Mouse (Mus musculus) liver, embryonic 14.5 days (tissue): ENCODE data around the gene Kcnk10. TPM values are rescaled to one million over a fixed set of nuclear protein-coding genes. Genes with fewer than 3 reads are reported as not detected.

Source experiments
- ATAC-seq: fragments of 200-750 bp; cut with Nextera tagmentation; 2 replicates; pipeline ENCODE4 v1.8.0; 2017; ENCODE audit warnings: moderate number of reproducible peaks, mild to moderate bottlenecking, moderate library complexity; ENCODE audit not compliant: insufficient read depth
- DNase-seq, 3 experiments: peaks; one replicate each; pipeline ENCODE4 v3.0.0-alpha.2; 2012 to 2013; ENCODE audit warnings: low read depth in 3 of 3, low spot score in 3 of 3
- H3K27ac ChIP-seq: fragments of 300-500 bp; sonication (generic); 2 replicates; pipeline ENCODE4 v1.5.1; 2014; ENCODE audit warnings: moderate library complexity, mild to moderate bottlenecking, control low read depth, inconsistent platforms
- H3K27me3 ChIP-seq: fragments of 300-500 bp; sonication (generic); 2 replicates; pipeline ENCODE4 v1.6.1; 2014; ENCODE audit warnings: mild to moderate bottlenecking, low read length, moderate library complexity; ENCODE audit not compliant: control insufficient read depth, insufficient read depth
- H3K36me3 ChIP-seq: fragments of 300-500 bp; sonication (generic); replicated peaks from 2 replicates; pipeline ENCODE4 v1.6.1; 2014; ENCODE audit warnings: low read depth; ENCODE audit not compliant: control insufficient read depth, insufficient read depth
- H3K4me1 ChIP-seq, 2 experiments: fragments of 200-500 bp in 1 of 2; fragments of 300-500 bp in 1 of 2; sonication (generic) in 1 of 2; replicated peaks; 2 replicates each; pipeline ENCODE4 v1.6.1; 2012 to 2014; ENCODE audit warnings: antibody characterized with exemption in 1 of 2, inconsistent platforms in 1 of 2, low read length in 1 of 2; ENCODE audit not compliant: control insufficient read depth in 2 of 2, insufficient read depth in 2 of 2
- H3K4me2 ChIP-seq: fragments of 300-500 bp; sonication (generic); 2 replicates; pipeline ENCODE4 v1.6.1; 2014; ENCODE audit warnings: low read depth, mild to moderate bottlenecking, control low read depth, moderate library complexity
- H3K4me3 ChIP-seq, 2 experiments: fragments of 200-500 bp in 1 of 2; fragments of 300-500 bp in 1 of 2; sonication (generic) in 1 of 2; 2 replicates each; pipeline ENCODE4 v1.5.1; 2012 to 2014; ENCODE audit warnings: low read depth in 2 of 2, low read length in 2 of 2, mild to moderate bottlenecking in 2 of 2, control low read depth in 1 of 2, inconsistent platforms in 1 of 2, moderate library complexity in 1 of 2; ENCODE audit not compliant: insufficient read depth in 1 of 2
- H3K9ac ChIP-seq: fragments of 300-500 bp; sonication (generic); replicated peaks from 2 replicates; pipeline ENCODE4 v1.6.1; 2014; ENCODE audit warnings: mild to moderate bottlenecking, control low read depth, moderate library complexity
- H3K9me3 ChIP-seq: fragments of 300-500 bp; sonication (generic); 2 replicates; pipeline ENCODE4 v1.6.1; 2016; ENCODE audit warnings: low read length, mixed read lengths; ENCODE audit not compliant: control insufficient read depth
- CTCF ChIP-seq: IDR thresholded peaks from 2 replicates; pipeline ENCODE4 v1.5.1; 2016; ENCODE audit warnings: antibody characterized with exemption, low read depth, control low read depth
- EP300 ChIP-seq: IDR thresholded peaks from 2 replicates; pipeline ENCODE4 v1.6.1; 2016; ENCODE audit warnings: antibody characterized with exemption, low read depth
- WGBS: fragments of 180-500 bp; shearing (Covaris S2); extraction: QIAGEN DNeasy Blood & Tissue Kit; methylation state at CpG from one replicate; pipeline ENCODE4 v1.1.7; 2014; ENCODE audit not compliant: insufficient replicate concordance; 5-methylcytosine and 5-hydroxymethylcytosine counted together
- polyA plus RNA-seq, 2 experiments: library from polyadenylated mRNA; depleted of rRNA in 1 of 2; stranded (reverse) in 1 of 2; unstranded in 1 of 2; fragments of >200 nt; fragmentation: Nextera tagmentation in 1 of 2; extraction: Ambion mirVana in 1 of 2; gene quantifications; 2 replicates each; pipeline versions ENCODE4 v1.2.1 to v1.2.3; 2012 to 2014

Kcnk10 gene
- polyA plus RNA-seq, 2 experiments: not detected

GRCm38 (mm10) chr12:98467793-98468192 is 110.3 kb downstream of the Kcnk10 start:
- Histone ChIP-seq H3K36me3 (no peaks in the 10 kb centered on the region), H3K4me1 (no peaks in the 10 kb centered on the region), H3K4me3 (no peak overlapping the region), H3K4me2 (no peak overlapping the region), H3K9me3 (no peaks in the 10 kb centered on the region), H3K9ac (no peak overlapping the region), H3K27ac (no peak overlapping the region), H3K27me3 (no peaks in the 10 kb centered on the region)
- 79% methylated on average over 4 of the region's 4 CpGs for WGBS
- no peak for ATAC-seq
- DNase-seq: no peak
- no peak for TF ChIP-seq EP300
- TF ChIP-seq CTCF: no peak

DNA sequence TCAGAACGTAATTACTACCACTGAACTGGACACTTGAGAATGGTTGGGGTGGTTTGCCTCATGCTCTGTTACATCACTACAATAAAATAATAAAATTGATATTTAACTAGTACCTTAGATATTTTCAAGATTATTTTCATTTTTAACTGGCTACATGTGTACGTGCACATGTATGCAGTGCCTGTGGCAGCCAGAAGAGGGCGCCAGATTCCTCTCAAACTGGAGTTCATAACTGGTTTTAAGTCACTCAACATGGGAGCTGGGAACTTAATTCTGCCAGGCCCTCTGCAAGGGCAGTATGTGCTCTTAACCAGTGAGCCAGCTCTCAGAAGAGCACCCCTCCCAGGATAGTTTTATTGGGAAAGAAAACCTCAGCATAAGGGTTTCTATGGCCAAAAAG is 118.2 kb downstream of the Kcnk10 start:
- no peaks in the 10 kb centered on the region for H3K36me3 ChIP-seq
- H3K27ac ChIP-seq: no peak overlapping the region
- TF ChIP-seq EP300: no peak
- peak; percentile 62 for TF ChIP-seq CTCF
- H3K27me3 ChIP-seq: no peaks in the 10 kb centered on the region
- no peak for ATAC-seq
- no peak overlapping the region for H3K9ac ChIP-seq
- H3K4me1 ChIP-seq: no peaks in the 10 kb centered on the region
- WGBS: 34% methylated on average over 3 of the region's 3 CpGs
- H3K9me3 ChIP-seq: no peaks in the 10 kb centered on the region
- H3K4me2 ChIP-seq: no peak overlapping the region
- no peak overlapping the region for H3K4me3 ChIP-seq
- DNase-seq: no peak

- no peaks in the 10 kb centered on the region for H3K27me3 ChIP-seq
- H3K27ac ChIP-seq: no peak overlapping the region
- no peaks in the 10 kb centered on the region for H3K4me1 ChIP-seq
- no peaks in the 10 kb centered on the region for H3K36me3 ChIP-seq
- no peak for DNase-seq
- no peak for ATAC-seq
- H3K4me3 ChIP-seq: no peak overlapping the region
- H3K9me3 ChIP-seq: no peaks in the 10 kb centered on the region
- no peak overlapping the region for H3K4me2 ChIP-seq
- 61% methylated on average over 4 of the region's 4 CpGs for WGBS
- no peak overlapping the region for H3K9ac ChIP-seq
- no peak for TF ChIP-seq EP300
- TF ChIP-seq CTCF: no peak
Measured at GRCm38 (mm10) chr12:98458944-98459343, 119.2 kb downstream of the Kcnk10 start.

- Histone ChIP-seq H3K27ac (no peak overlapping the region), H3K27me3 (no peaks in the 10 kb centered on the region), H3K4me2 (no peak overlapping the region), H3K4me1 (no peaks in the 10 kb centered on the region), H3K9ac (no peak overlapping the region), H3K36me3 (no peaks in the 10 kb centered on the region), H3K4me3 (no peak overlapping the region), H3K9me3 (no peaks in the 10 kb centered on the region)
- TF ChIP-seq CTCF (no peak), EP300 (no peak)
- 63% methylated on average over 5 of the region's 5 CpGs for whole genome bisulfite sequencing
- DNase-seq (no peak), ATAC-seq (no peak)
Measured at GRCm38 (mm10) chr12:98458516-98458915, 119.6 kb downstream of the Kcnk10 start.

DNA sequence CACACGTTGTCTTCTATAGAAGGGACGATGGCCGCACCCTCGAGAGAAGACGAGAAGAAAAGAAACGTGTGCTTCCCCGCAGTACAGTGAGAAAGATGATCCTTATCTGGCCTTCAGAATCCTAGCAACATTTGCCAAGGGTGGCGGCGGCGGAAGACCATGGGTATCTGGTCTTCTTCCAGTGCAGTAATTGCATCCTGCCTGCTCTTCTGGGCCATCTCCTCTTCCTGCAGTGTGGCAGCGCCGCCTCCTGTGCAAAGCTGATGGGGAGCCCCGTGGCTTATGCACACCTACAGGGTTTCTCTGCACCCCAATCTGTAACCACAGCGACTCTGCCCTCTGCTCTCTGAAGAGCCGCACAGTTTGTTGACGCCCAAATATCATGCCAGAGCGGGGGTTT is 124.9 kb downstream of the Kcnk10 start:
- no peak overlapping the region for H3K4me3 ChIP-seq
- no peak overlapping the region for H3K4me2 ChIP-seq
- no peaks in the 10 kb centered on the region for H3K4me1 ChIP-seq
- no peak overlapping the region for H3K9ac ChIP-seq
- TF ChIP-seq EP300 (no peak), CTCF (no peak)
- DNase-seq (no peak), ATAC-seq (no peak)
- no peak overlapping the region for H3K27ac ChIP-seq
- H3K9me3 ChIP-seq: no peaks in the 10 kb centered on the region
- H3K27me3 ChIP-seq: no peaks in the 10 kb centered on the region
- WGBS: 71% methylated on average over 17 of the region's 17 CpGs
- no peaks in the 10 kb centered on the region for H3K36me3 ChIP-seq

DNA sequence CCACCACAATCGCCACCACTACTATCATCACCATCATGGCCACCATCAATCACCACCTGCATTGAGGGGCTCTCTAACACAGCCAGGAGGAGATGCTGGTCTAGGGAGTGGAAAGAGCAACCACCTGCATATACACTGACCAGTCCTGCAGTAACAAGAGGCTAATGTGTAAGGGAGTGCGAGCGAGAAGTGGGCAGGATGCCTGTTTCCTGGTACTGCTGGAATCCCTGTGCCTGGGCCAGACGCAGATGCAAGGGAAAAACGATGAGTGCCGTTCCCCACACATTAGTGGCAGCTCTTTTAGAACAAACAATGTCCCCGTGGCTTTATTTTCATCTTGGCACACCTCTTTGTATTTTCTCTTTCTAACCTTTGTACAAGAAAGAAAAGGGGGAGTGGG is 125.5 kb downstream of the Kcnk10 start:
- no peaks in the 10 kb centered on the region for H3K4me1 ChIP-seq
- no peak overlapping the region for H3K4me3 ChIP-seq
- H3K9me3 ChIP-seq: no peaks in the 10 kb centered on the region
- no peaks in the 10 kb centered on the region for H3K36me3 ChIP-seq
- TF ChIP-seq CTCF (no peak), EP300 (no peak)
- H3K9ac ChIP-seq: no peak overlapping the region
- no peaks in the 10 kb centered on the region for H3K27me3 ChIP-seq
- DNase-seq (no peak), ATAC-seq (no peak)
- no peak overlapping the region for H3K27ac ChIP-seq
- WGBS: 70% methylated on average over 7 of the region's 7 CpGs
- H3K4me2 ChIP-seq: no peak overlapping the region
